Mouse (Mus musculus): ENCODE results near the gene Tex36. TPM values are rescaled to one million over a fixed set of nuclear protein-coding genes. Genes with fewer than 3 reads are reported as not detected.

The Tex36 gene
- not detected in 2 replicates for polyA plus RNA-seq (2012; ENCODE audit: low replicate concordance)

GRCm38 (mm10) chr7:133602058-133602457 is at the start of gene Tex36:
Tex36 (minus strand) TSS chr7:133602158.

GRCm38 (mm10) chr7:133637361-133638305 is 35.7 kb upstream of the Tex36 start, which contains the start of gene Edrf1:
Edrf1 (plus strand) TSS chr7:133637543.

Other genes starting within 250 kb of the Tex36 start
- 3.1 and 3.5 TPM in 2 replicates for gene Edrf1, start 35.4 kb upstream of the Tex36 start, polyA plus RNA-seq (2012; ENCODE audit: low replicate concordance)
- gene Mmp21, start 77.9 kb upstream of the Tex36 start, polyA plus RNA-seq (2012; ENCODE audit: low replicate concordance), result not detected in 2 replicates
- 22.8 and 25.9 TPM in 2 replicates for gene Bccip, start 107.2 kb upstream of the Tex36 start, polyA plus RNA-seq (2012; ENCODE audit: low replicate concordance)
- gene Uros, start 107.9 kb upstream of the Tex36 start, polyA plus RNA-seq (2012; ENCODE audit: low replicate concordance), result 4.5 and 24.7 TPM in 2 replicates
- gene Fank1, start 174.7 kb upstream of the Tex36 start, polyA plus RNA-seq (2012; ENCODE audit: low replicate concordance), result not detected in 2 replicates
- 5.3 and 6.2 TPM in 2 replicates for gene Dhx32, start 180.6 kb upstream of the Tex36 start, polyA plus RNA-seq (2012; ENCODE audit: low replicate concordance)